Mouse (Mus musculus) lung, embryonic 15.5 days (tissue): ENCODE data around the gene Tmc3. TPM values are rescaled to one million over a fixed set of nuclear protein-coding genes. Genes with fewer than 3 reads are reported as not detected.

Experiments
- ATAC-seq: fragments of 200-750 bp; cut with Nextera tagmentation; 2 replicates; pipeline ENCODE4 v1.8.0; 2017; ENCODE audit warnings: moderate number of reproducible peaks, borderline replicate concordance; ENCODE audit not compliant: low FRiP score, low TSS enrichment; ENCODE audit errors: extremely low read depth
- H3K27ac ChIP-seq: fragments of 300-500 bp; sonication (generic); 2 replicates; pipeline ENCODE4 v1.5.1; 2015; ENCODE audit warnings: moderate library complexity, mild to moderate bottlenecking, inconsistent platforms
- H3K27me3 ChIP-seq: fragments of 300-500 bp; sonication (generic); 2 replicates; pipeline ENCODE4 v1.6.1; 2015; ENCODE audit warnings: inconsistent platforms
- H3K36me3 ChIP-seq: fragments of 300-500 bp; sonication (generic); 2 replicates; pipeline ENCODE4 v1.6.1; 2015; ENCODE audit warnings: inconsistent platforms
- H3K4me1 ChIP-seq: fragments of 300-500 bp; sonication (generic); 2 replicates; pipeline ENCODE4 v1.6.1; 2015; ENCODE audit warnings: inconsistent platforms
- H3K4me2 ChIP-seq: fragments of 300-500 bp; sonication (generic); 2 replicates; pipeline ENCODE4 v1.6.1; 2015; ENCODE audit warnings: inconsistent platforms, mild to moderate bottlenecking, moderate library complexity
- H3K4me3 ChIP-seq: fragments of 300-500 bp; sonication (generic); 2 replicates; pipeline ENCODE4 v1.5.1; 2015; ENCODE audit warnings: mild to moderate bottlenecking, inconsistent platforms
- H3K9ac ChIP-seq: fragments of 300-500 bp; sonication (generic); 2 replicates; pipeline ENCODE4 v1.6.1; 2015; ENCODE audit warnings: inconsistent platforms
- H3K9me3 ChIP-seq: fragments of 300-500 bp; sonication (generic); 2 replicates; pipeline ENCODE4 v1.6.1; 2016; ENCODE audit warnings: inconsistent platforms
- WGBS: fragments of 180-500 bp; shearing (Covaris S2); methylation state at CpG from one replicate; pipeline ENCODE4 v1.1.7; 2015; 5-methylcytosine and 5-hydroxymethylcytosine counted together
- polyA plus RNA-seq: library from polyadenylated mRNA; unstranded; fragments of >200 nt; fragmentation: Nextera tagmentation; extraction: Ambion mirVana; gene quantifications from 2 replicates; pipeline ENCODE4 v1.2.1, GENCODE M21; 2015

The Tmc3 gene
- polyA plus RNA-seq, 1 experiment from 2014 or later: 0.29 TPM

DNA sequence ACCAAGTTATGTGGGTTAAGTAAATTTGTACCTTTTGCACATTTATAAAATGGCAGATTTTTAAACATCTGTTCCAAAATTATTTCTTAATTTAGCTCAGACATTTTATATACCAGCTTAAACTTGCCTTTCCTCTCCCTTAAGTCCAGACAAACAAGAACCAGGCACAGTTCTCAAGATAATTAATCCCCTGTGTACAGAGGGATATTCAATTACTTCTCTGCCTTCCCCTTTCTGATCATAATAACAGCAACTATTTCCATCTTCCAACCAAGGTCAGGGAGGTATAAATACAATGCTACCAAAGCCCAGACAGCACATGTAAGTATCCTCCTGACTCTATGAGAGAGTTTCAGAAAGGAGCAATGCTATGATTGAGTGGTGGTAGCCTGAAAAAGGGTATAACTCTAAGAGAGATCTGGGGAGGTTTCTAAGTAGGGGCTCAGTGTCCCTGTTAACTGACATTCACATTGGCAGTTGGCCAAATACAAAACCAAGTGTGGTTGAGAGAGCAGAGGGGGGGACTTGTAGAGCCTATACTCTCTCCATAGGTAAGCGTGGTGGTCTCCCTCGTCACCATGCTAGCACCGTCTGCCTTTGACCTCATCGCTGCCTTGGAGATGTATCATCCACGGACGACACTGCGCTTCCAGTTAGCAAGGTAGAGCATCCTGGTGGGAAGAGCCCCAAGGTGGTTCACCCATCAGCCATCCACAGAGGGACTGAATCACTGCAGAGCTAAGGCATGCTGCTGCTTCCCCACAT, 19.6 kb downstream of the Tmc3 start:
- H3K4me2 ChIP-seq: no peak overlapping the region
- 84% methylated on average over 7 of the region's 7 CpGs for WGBS
- no peak overlapping the region for H3K4me3 ChIP-seq
- H3K27me3 ChIP-seq: no peaks in the 10 kb centered on the region
- no peaks in the 10 kb centered on the region for H3K36me3 ChIP-seq
- no peaks in the 10 kb centered on the region for H3K4me1 ChIP-seq
- ATAC-seq: no peak
- H3K9me3 ChIP-seq: no peaks in the 10 kb centered on the region
- no peak overlapping the region for H3K27ac ChIP-seq
- H3K9ac ChIP-seq: no peak overlapping the region

DNA sequence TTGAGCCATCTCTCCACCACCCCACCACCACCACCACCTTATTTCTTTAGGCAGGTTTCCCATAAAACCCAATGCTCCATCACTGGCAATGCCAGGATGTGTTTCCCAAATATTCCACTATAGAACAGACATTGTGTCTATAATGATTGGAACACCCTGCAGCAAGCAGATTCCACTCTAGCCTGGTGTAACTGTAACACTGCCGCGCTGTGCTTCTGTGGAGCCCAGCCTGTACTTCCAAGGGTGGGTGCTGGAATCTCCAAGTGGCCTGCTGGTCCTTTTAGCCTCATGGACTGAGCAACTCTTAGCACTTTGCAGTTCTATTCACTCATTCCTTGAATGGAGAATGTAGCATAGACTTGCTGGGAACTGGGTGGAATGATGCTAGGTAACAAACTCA, 22.1 kb downstream of the Tmc3 start:
- 91% methylated on average over 2 of the region's 2 CpGs for WGBS
- Histone ChIP-seq H3K4me2 (no peak overlapping the region), H3K27ac (no peak overlapping the region), H3K27me3 (no peaks in the 10 kb centered on the region), H3K4me1 (no peaks in the 10 kb centered on the region), H3K9me3 (no peaks in the 10 kb centered on the region), H3K36me3 (no peaks in the 10 kb centered on the region), H3K4me3 (no peak overlapping the region), H3K9ac (no peak overlapping the region)
- no peak for ATAC-seq

- H3K9ac ChIP-seq: no peak overlapping the region
- no peaks in the 10 kb centered on the region for H3K9me3 ChIP-seq
- H3K27me3 ChIP-seq: no peaks in the 10 kb centered on the region
- no peak overlapping the region for H3K4me3 ChIP-seq
- no peak overlapping the region for H3K4me2 ChIP-seq
- no peak overlapping the region for H3K27ac ChIP-seq
- 89% methylated on average over 4 of the region's 4 CpGs for WGBS
- H3K36me3 ChIP-seq: no peaks in the 10 kb centered on the region
- H3K4me1 ChIP-seq: no peaks in the 10 kb centered on the region
- ATAC-seq: no peak
Observed at GRCm38 (mm10) chr7:83609891-83610290, 25.2 kb downstream of the Tmc3 start.

DNA sequence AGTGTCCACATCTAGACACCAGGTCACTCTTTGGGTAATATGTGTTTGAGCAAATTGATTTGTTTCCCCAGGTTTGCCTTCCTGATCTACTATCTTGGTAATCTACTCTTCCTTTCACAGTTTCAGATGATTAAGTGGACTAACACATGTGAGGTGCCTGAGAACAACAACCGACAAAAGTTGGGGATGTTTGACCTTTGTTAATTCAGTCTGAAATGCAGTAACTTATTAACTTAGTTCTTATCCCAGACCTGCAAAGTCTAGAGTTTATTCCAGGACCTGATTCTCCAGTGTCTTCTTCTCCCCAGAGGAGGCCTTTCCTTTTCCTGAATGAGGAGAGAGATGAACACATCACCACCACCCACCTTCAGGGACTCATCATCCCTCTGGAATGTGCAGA, 27.2 kb downstream of the Tmc3 start:
- Histone ChIP-seq H3K4me2 (no peak overlapping the region), H3K9ac (no peak overlapping the region), H3K9me3 (no peaks in the 10 kb centered on the region), H3K27ac (no peak overlapping the region), H3K4me1 (no peaks in the 10 kb centered on the region), H3K4me3 (no peak overlapping the region), H3K27me3 (no peaks in the 10 kb centered on the region), H3K36me3 (no peaks in the 10 kb centered on the region)
- no peak for ATAC-seq
- WGBS: 63% methylated on average over 1 of the region's 1 CpGs

- no peak overlapping the region for H3K4me3 ChIP-seq
- no peaks in the 10 kb centered on the region for H3K27me3 ChIP-seq
- H3K27ac ChIP-seq: no peak overlapping the region
- H3K4me2 ChIP-seq: no peak overlapping the region
- no peak for ATAC-seq
- H3K36me3 ChIP-seq: no peaks in the 10 kb centered on the region
- 94% methylated on average over 3 of the region's 3 CpGs for WGBS
- H3K9me3 ChIP-seq: no peaks in the 10 kb centered on the region
- H3K4me1 ChIP-seq: no peaks in the 10 kb centered on the region
- no peak overlapping the region for H3K9ac ChIP-seq
Observed at GRCm38 (mm10) chr7:83615272-83615671, 30.5 kb downstream of the Tmc3 start.

- 81% methylated on average over 8 of the region's 8 CpGs for WGBS
- no peak for ATAC-seq
- no peak overlapping the region for H3K4me3 ChIP-seq
Observed at GRCm38 (mm10) chr7:83615815-83616214, 31.1 kb downstream of the Tmc3 start.

DNA sequence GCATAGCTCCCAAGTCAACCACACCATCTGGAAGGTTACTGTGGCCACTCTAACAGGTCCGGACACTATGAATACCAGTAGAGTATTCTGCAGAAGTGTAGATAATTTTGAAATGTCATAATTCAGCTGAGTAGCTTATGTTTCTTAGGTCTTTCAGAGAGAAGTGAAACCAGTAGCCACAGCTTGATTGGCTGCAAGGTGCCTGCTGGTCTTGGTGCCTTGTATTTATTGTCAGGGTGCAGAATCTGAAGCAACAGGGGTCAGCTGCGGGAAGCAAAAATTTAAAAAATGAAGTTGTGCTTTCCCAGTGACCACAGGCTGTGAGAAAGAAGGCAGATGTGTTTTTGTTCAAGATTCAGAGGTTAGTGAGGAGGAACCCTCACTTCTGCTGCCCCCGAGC, 31.5 kb downstream of the Tmc3 start:
- H3K27me3 ChIP-seq: no peaks in the 10 kb centered on the region
- no peak for ATAC-seq
- H3K36me3 ChIP-seq: no peaks in the 10 kb centered on the region
- no peak overlapping the region for H3K9ac ChIP-seq
- no peak overlapping the region for H3K4me3 ChIP-seq
- H3K4me2 ChIP-seq: no peak overlapping the region
- WGBS: 87% methylated on average over 3 of the region's 3 CpGs
- H3K4me1 ChIP-seq: no peaks in the 10 kb centered on the region
- no peak overlapping the region for H3K27ac ChIP-seq
- H3K9me3 ChIP-seq: no peaks in the 10 kb centered on the region

More at GRCm38 (mm10) chr7:83615815-83616214, 31.1 kb downstream of the Tmc3 start:
- Histone ChIP-seq H3K9ac (no peak overlapping the region), H3K27me3 (no peaks in the 10 kb centered on the region), H3K9me3 (no peaks in the 10 kb centered on the region), H3K27ac (no peak overlapping the region), H3K4me1 (no peaks in the 10 kb centered on the region), H3K4me2 (no peak overlapping the region), H3K36me3 (no peaks in the 10 kb centered on the region)

DNA sequence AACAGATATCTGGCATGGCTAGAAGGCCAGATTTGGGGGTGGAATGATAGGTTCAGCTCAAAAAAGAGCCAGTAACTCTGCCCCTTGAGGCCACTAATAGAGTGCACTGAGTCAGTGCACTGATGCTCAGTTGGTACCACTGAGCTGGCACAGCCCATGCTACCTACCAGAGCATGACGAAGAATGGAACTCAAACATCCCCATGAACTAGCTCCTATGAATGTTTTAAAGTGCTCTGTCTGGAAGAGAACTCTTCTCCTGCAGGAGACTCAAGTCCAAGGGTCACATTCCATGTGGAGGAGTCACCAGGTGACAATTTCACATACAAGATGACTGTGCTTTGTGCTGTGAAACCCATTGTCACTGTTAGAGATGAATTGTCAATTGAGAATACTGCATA, 34.0 kb downstream of the Tmc3 start:
- H3K27me3 ChIP-seq: no peaks in the 10 kb centered on the region
- no peak overlapping the region for H3K9ac ChIP-seq
- no peak overlapping the region for H3K27ac ChIP-seq
- ATAC-seq: no peak
- H3K36me3 ChIP-seq: no peaks in the 10 kb centered on the region
- no peaks in the 10 kb centered on the region for H3K9me3 ChIP-seq
- H3K4me2 ChIP-seq: no peak overlapping the region
- WGBS: 96% methylated on average over 1 of the region's 1 CpGs
- H3K4me3 ChIP-seq: no peak overlapping the region
- H3K4me1 ChIP-seq: no peaks in the 10 kb centered on the region

DNA sequence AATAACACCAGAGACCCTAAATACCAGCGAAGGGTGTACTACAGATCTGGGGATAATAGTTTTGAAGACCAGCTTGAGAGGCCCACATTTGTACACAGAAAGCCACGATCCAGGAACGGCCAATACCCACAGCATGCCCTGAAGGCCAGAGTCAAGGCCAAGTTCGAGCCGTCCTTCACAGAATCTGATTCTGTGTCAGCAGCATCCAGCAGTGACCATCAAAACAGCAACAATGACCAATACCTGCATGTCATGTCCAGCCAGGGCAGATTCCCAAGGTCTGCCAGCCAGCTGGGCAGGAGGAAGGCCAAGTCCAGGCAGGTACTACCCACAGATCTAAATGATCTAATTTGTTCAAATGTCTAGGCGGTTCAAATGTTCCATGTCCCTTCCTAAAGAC, 37.9 kb downstream of the Tmc3 start:
- H3K27me3 ChIP-seq: no peaks in the 10 kb centered on the region
- no peaks in the 10 kb centered on the region for H3K4me1 ChIP-seq
- no peak overlapping the region for H3K4me2 ChIP-seq
- H3K4me3 ChIP-seq: no peak overlapping the region
- no peak overlapping the region for H3K27ac ChIP-seq
- no peaks in the 10 kb centered on the region for H3K36me3 ChIP-seq
- 86% methylated on average over 6 of the region's 6 CpGs for WGBS
- ATAC-seq: no peak
- no peaks in the 10 kb centered on the region for H3K9me3 ChIP-seq
- H3K9ac ChIP-seq: no peak overlapping the region

DNA sequence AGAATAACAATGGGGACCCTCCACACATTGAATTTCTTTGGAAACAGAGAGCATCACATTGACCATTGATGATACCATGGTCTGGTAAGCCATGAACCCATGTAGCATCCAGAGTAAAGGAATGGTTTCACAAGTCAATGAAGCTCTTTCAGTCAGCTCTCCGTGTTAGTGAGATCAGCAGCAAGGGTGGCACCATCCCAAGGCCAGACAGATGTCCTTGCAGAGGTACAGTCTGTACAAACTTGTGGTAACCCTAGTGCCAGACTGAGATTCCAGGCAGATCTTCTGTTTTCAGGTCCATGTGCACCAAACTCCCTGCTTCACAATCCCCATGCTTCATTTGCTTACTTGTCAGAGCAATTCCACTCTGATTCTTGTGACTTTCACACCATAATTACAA, 39.3 kb downstream of the Tmc3 start:
- Histone ChIP-seq H3K9me3 (no peaks in the 10 kb centered on the region), H3K27ac (no peak overlapping the region), H3K9ac (no peak overlapping the region), H3K36me3 (no peaks in the 10 kb centered on the region), H3K4me2 (no peak overlapping the region), H3K4me3 (no peak overlapping the region), H3K4me1 (no peaks in the 10 kb centered on the region), H3K27me3 (no peaks in the 10 kb centered on the region)
- WGBS: 67% methylated on average over 1 of the region's 1 CpGs
- ATAC-seq: no peak

DNA sequence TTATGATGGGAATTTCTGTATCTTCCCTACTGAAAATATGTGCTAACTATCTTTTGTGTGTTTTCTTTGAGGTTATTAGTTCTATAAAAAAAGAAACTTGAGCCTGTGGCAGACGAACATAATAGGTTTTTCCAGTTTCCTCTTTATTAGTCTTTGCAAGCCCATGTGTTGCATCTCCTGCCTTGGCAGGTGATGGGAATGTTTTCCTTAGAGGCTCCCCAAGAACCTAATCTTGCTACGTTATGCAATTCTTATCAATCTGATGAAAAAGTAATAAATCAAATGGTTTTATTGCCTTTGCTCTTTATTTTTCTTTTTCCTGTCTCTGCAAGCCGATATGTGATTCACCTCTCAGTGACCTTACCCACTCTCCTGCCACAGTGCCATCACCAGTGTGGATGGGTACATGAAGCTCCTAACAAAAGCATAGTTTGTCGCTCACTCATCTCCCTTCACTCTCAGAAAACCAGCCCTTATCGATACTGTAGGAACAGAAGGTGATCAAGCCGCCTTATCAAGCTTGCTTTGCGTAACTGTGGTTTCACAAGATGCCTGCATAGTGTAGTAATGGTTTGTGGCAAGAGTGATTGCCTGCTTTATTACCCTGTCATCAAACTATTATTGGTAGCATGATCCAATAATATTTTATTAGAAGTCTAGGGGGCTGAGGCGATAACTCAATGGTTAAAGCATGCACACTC, 42.0 kb downstream of the Tmc3 start:
- Histone ChIP-seq H3K9me3 (no peaks in the 10 kb centered on the region), H3K4me3 (no peak overlapping the region), H3K27ac (no peak overlapping the region), H3K9ac (no peak overlapping the region), H3K27me3 (no peaks in the 10 kb centered on the region), H3K4me1 (peaks cover 7% of the 10 kb centered on the region; the same call in 1 of the 2 replicates), H3K4me2 (no peak overlapping the region), H3K36me3 (no peaks in the 10 kb centered on the region)
- 71% methylated on average over 8 of the region's 8 CpGs for WGBS
- no peak for ATAC-seq

- Histone ChIP-seq H3K9ac (no peak overlapping the region), H3K27ac (no peak overlapping the region), H3K4me3 (no peak overlapping the region), H3K4me1 (peaks cover 8% of the 10 kb centered on the region), H3K9me3 (no peaks in the 10 kb centered on the region), H3K36me3 (no peaks in the 10 kb centered on the region), H3K27me3 (no peaks in the 10 kb centered on the region), H3K4me2 (no peak overlapping the region)
- no peak for ATAC-seq
- 85% methylated on average over 4 of the region's 4 CpGs for WGBS
Observed at GRCm38 (mm10) chr7:83627369-83627768, 42.6 kb downstream of the Tmc3 start.
